ENCODE assay signal across 23 mouse cellular contexts in genomic region chr13:36683581-36683980, GRCm38 (mm10). TPM values are rescaled to one million over a fixed set of nuclear protein-coding genes. Genes with fewer than 3 reads are reported as not detected.
"Had no signal": no experiment of that assay in that cellular context is flagged by ENCODE, and none has a peak within 500 bp of the region (broad histone marks: within the 10 kb centered on the region; RNA-seq: fewer than 3 reads in every experiment).

No protein-coding gene starts in this region.

- H3K36me3 ChIP-seq: liver, embryonic 12.5 days; liver, embryonic 15.5 days; midbrain, embryonic 12.5 days; neural tube, embryonic 13.5 days had no signal

- H3K9ac ChIP-seq: liver, embryonic 12.5 days; liver, embryonic 15.5 days; midbrain, embryonic 12.5 days; neural tube, embryonic 13.5 days had no signal

- H3K4me1 ChIP-seq: liver, embryonic 12.5 days; liver, embryonic 15.5 days; midbrain, embryonic 12.5 days; neural tube, embryonic 13.5 days had no signal

- H3K4me2 ChIP-seq: liver, embryonic 12.5 days; liver, embryonic 15.5 days; midbrain, embryonic 12.5 days; neural tube, embryonic 13.5 days had no signal

- DNase-seq: kidney, adult 2 months; kidney, postnatal 36 days; layer of hippocampus, postnatal 36 days; retina, postnatal 1 day; right cerebral cortex, postnatal 25 days; thymus, adult 2 months; thymus, postnatal 14 days; thymus, postnatal 4 days had no signal

- H3K27me3 ChIP-seq: liver, embryonic 12.5 days; liver, embryonic 15.5 days; midbrain, embryonic 12.5 days; neural tube, embryonic 13.5 days had no signal

- H3K9me3 ChIP-seq: liver, embryonic 15.5 days; midbrain, embryonic 12.5 days; neural tube, embryonic 13.5 days had no signal

- ATAC-seq: inflammation-experienced regulatory T-cells, adult 6 months; intestine, postnatal 0 days; liver, embryonic 12.5 days; midbrain, embryonic 16.5 days had no signal

- H3K27ac ChIP-seq: kidney, postnatal 0 days; left cerebral cortex, adult 2 months; liver, embryonic 12.5 days; liver, embryonic 15.5 days; midbrain, embryonic 12.5 days; neural tube, embryonic 13.5 days had no signal

- H3K4me3 ChIP-seq: left cerebral cortex, adult 2 months; liver, embryonic 12.5 days; liver, embryonic 15.5 days; midbrain, embryonic 12.5 days; myocyte; neural tube, embryonic 13.5 days had no signal

RNA-seq across cellular contexts. Expression of gene Nrn1, which starts 51.4 kb away (rescaled TPM):
- total RNA-seq: megakaryocyte progenitor cell, adult 5-6 weeks; megakaryocyte-erythroid progenitor cell, adult 5-6 weeks; monocyte, adult 5-6 weeks; neutrophil, adult 5-6 weeks had no signal
- polyA plus RNA-seq: kidney, embryonic 14.5 days had no signal
